28 mouse cellular contexts compared by ENCODE assay signal in the genomic region with DNA sequence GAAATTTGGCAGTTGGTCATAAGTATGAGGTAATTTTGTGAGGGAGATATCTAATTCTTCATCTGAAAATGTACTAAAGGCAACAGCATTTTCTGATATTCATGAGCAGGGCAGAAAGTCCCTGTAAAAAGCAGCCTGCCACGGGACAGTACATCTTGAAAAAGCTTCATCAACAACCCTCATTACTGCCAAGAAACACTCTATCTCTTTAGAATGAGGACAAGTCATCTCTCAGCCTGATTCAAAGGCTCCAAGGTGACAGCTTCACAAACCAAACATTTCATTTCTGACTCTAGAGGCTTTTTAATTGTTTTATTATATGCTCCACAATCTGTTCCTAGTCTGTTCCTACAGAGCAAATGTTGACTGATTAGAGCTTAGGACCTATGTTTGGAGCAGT.
"Had no signal": no experiment of that assay in that cellular context is flagged by ENCODE, and none has a peak within 500 bp of the region (broad histone marks: within the 10 kb centered on the region; RNA-seq: fewer than 3 reads in every experiment).

No protein-coding gene starts in this region.

- H3K4me2 ChIP-seq: embryonic facial prominence, embryonic 12.5 days; embryonic facial prominence, embryonic 13.5 days; embryonic facial prominence, embryonic 15.5 days; forebrain, embryonic 13.5 days; forebrain, embryonic 15.5 days had no signal

- DNase-seq: cerebellum, adult 2 months; cerebellum, adult 8-10 months; cerebellum, adult 9-10 months; cerebellum, adult 9-11 months; cerebellum, postnatal 10 days; cerebellum, postnatal 14 days; cerebellum, postnatal 25 days; cerebellum, postnatal 36 days; embryo, embryonic 11 days; gastrocnemius, adult 2 months; gastrocnemius, postnatal 10 days; gastrocnemius, postnatal 14 days; gastrocnemius, postnatal 25 days; gastrocnemius, postnatal 36 days; heart, adult 11 months; heart, adult 18-20 months; heart, adult 2 months had no signal

- H3K27ac ChIP-seq: embryonic facial prominence, embryonic 10.5 days; embryonic facial prominence, embryonic 12.5 days; embryonic facial prominence, embryonic 13.5 days; embryonic facial prominence, embryonic 15.5 days; forebrain, embryonic 10.5 days; forebrain, embryonic 13.5 days; forebrain, embryonic 15.5 days; gastrocnemius, adult 2 months; heart, adult 2 months; heart, embryonic 10.5 days had no signal

- H3K9me3 ChIP-seq: embryonic facial prominence, embryonic 10.5 days; embryonic facial prominence, embryonic 12.5 days; embryonic facial prominence, embryonic 13.5 days; embryonic facial prominence, embryonic 15.5 days; forebrain, embryonic 10.5 days; forebrain, embryonic 13.5 days; forebrain, embryonic 15.5 days; heart, embryonic 10.5 days had no signal

- H3K36me3 ChIP-seq: embryonic facial prominence, embryonic 10.5 days; embryonic facial prominence, embryonic 12.5 days; embryonic facial prominence, embryonic 13.5 days; embryonic facial prominence, embryonic 15.5 days; forebrain, embryonic 10.5 days; forebrain, embryonic 15.5 days; heart, embryonic 10.5 days had no signal

- H3K4me1 ChIP-seq: embryonic facial prominence, embryonic 10.5 days; embryonic facial prominence, embryonic 12.5 days; embryonic facial prominence, embryonic 13.5 days; embryonic facial prominence, embryonic 15.5 days; forebrain, embryonic 10.5 days; forebrain, embryonic 13.5 days; forebrain, embryonic 15.5 days; heart, embryonic 10.5 days had no signal

- ATAC-seq: forebrain, embryonic 13.5 days; forebrain, embryonic 14.5 days; forebrain, embryonic 15.5 days; forebrain, embryonic 16.5 days had no signal

- H3K9ac ChIP-seq: embryonic facial prominence, embryonic 12.5 days; embryonic facial prominence, embryonic 13.5 days; embryonic facial prominence, embryonic 15.5 days; forebrain, embryonic 13.5 days; forebrain, embryonic 15.5 days had no signal

- H3K27me3 ChIP-seq: embryonic facial prominence, embryonic 12.5 days; embryonic facial prominence, embryonic 13.5 days; embryonic facial prominence, embryonic 15.5 days; forebrain, embryonic 13.5 days; forebrain, embryonic 15.5 days had no signal

- H3K4me3 ChIP-seq: embryonic facial prominence, embryonic 10.5 days; embryonic facial prominence, embryonic 12.5 days; embryonic facial prominence, embryonic 13.5 days; embryonic facial prominence, embryonic 15.5 days; erythroblast, embryonic 14.5 days; forebrain, embryonic 10.5 days; forebrain, embryonic 13.5 days; forebrain, embryonic 15.5 days; gastrocnemius, adult 2 months; heart, adult 2 months; heart, embryonic 10.5 days had no signal
